In the genomic region with DNA sequence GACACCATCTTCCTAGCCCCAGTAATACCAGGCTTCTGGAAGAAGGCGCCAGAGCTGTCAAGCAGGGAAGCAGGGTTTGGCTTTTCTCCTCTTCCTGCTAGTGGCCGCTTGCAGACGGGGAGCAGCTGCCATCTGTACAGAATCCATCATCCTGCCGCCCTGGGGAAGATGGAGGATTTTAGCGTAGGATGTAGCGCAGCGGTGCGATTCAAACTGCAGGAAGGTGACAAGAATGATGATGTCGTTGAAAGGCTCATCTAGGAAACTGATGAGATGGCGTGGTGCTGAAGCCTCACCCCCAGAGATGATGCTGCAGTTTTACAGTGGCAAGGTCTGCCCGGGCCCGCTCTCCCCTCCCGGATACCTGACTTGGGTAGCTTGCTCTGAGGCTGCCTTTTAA, we compare ENCODE assay signal across 11 mouse cellular contexts.
DNase-seq lines count a peak whose midpoint lies in the region; ATAC-seq and TF ChIP-seq lines count a peak whose summit lies in the region.
"Had no signal": no experiment of that assay in that cellular context is flagged by ENCODE, and none has a peak within 500 bp of the region (broad histone marks: within the 10 kb centered on the region; RNA-seq: fewer than 3 reads in every experiment).

No protein-coding gene starts in this region.

- TF ChIP-seq CTCF in lung, embryonic 14.5 days (IDR thresholded peaks at IDR 0.05; ENCODE audit: low read depth), result no peak
- no peak for TF ChIP-seq CTCF in lung, adult 2 months (IDR thresholded peaks at IDR 0.05; ENCODE audit: insufficient read depth, low read length)

- TF ChIP-seq POLR2A in lung, adult 2 months (IDR thresholded peaks at IDR 0.05; ENCODE audit: borderline replicate concordance, extremely low read depth, low read depth, low read length), result no peak

- no peaks in the 10 kb centered on the region for H3K9me3 ChIP-seq in forebrain, embryonic 13.5 days (replicated peaks)
- H3K9me3 ChIP-seq in forebrain, embryonic 16.5 days (ENCODE audit: control insufficient read depth, low read length), result no peaks in the 10 kb centered on the region
- H3K9me3 ChIP-seq in lung, embryonic 14.5 days (ENCODE audit: low read depth, low read length), result no peaks in the 10 kb centered on the region
- H3K9me3 ChIP-seq in hindbrain, embryonic 14.5 days (ENCODE audit: control insufficient read depth, low read length), result no peaks in the 10 kb centered on the region
- H3K9me3 ChIP-seq in neural tube, embryonic 15.5 days (replicated peaks), result no peaks in the 10 kb centered on the region
- H3K9me3 ChIP-seq in intestine, embryonic 16.5 days (ENCODE audit: control insufficient read depth, low read length), result no peaks in the 10 kb centered on the region

- no peak overlapping the region for H3K4me3 ChIP-seq in forebrain, embryonic 13.5 days
- H3K4me3 ChIP-seq in forebrain, embryonic 16.5 days (replicated peaks; ENCODE audit: low read length), result no peak overlapping the region
- H3K4me3 ChIP-seq in lung, embryonic 14.5 days (ENCODE audit: low read depth, low read length), result no peak overlapping the region
- no peak overlapping the region for H3K4me3 ChIP-seq in lung, adult 2 months (replicated peaks; ENCODE audit: extremely low read depth, low read depth, low read length)
- H3K4me3 ChIP-seq in hindbrain, embryonic 14.5 days (replicated peaks; ENCODE audit: low read length), result no peak overlapping the region
- H3K4me3 ChIP-seq in neural tube, embryonic 15.5 days (replicated peaks), result no peak overlapping the region
- no peak overlapping the region for H3K4me3 ChIP-seq in intestine, embryonic 16.5 days (ENCODE audit: low read length)

- H3K27ac ChIP-seq in forebrain, embryonic 13.5 days, result peak overlapping the region; percentile 22; the same call in 1 of the 2 replicates
- no peak overlapping the region for H3K27ac ChIP-seq in forebrain, embryonic 16.5 days (ENCODE audit: low read length)
- H3K27ac ChIP-seq in lung, embryonic 14.5 days (ENCODE audit: low read depth), result no peak overlapping the region
- peak overlapping the region; percentile 62; the same call in 1 of the 2 replicates for H3K27ac ChIP-seq in hindbrain, embryonic 14.5 days
- H3K27ac ChIP-seq in neural tube, embryonic 15.5 days (replicated peaks), result peak overlapping the region; percentile 13
- no peak overlapping the region for H3K27ac ChIP-seq in intestine, embryonic 16.5 days (ENCODE audit: low read length)
- H3K27ac ChIP-seq: stomach, postnatal 0 days had no signal

- no peak for ATAC-seq in forebrain, embryonic 13.5 days
- ATAC-seq in forebrain, embryonic 16.5 days, result no peak
- no peak for ATAC-seq in lung, embryonic 14.5 days (ENCODE audit: insufficient read depth)
- peak; percentile 72 for ATAC-seq in hindbrain, embryonic 14.5 days (ENCODE audit: low FRiP score)
- peak; percentile 66; the same call in 1 of the 2 replicates for ATAC-seq in neural tube, embryonic 15.5 days (ENCODE audit: low FRiP score)
- no peak for ATAC-seq in erythroblast, adult 5-6 weeks (replicated peaks; ENCODE audit: low FRiP score, poor library complexity, severe bottlenecking)
- no peak for ATAC-seq in intestine, embryonic 16.5 days
- ATAC-seq: inflammation-experienced regulatory T-cells, adult 6 months had no signal

- H3K36me3 ChIP-seq in forebrain, embryonic 13.5 days (ENCODE audit: poor library complexity, severe bottlenecking), result no peaks in the 10 kb centered on the region
- no peaks in the 10 kb centered on the region for H3K36me3 ChIP-seq in forebrain, embryonic 16.5 days (ENCODE audit: control insufficient read depth, insufficient read depth)
- no peaks in the 10 kb centered on the region for H3K36me3 ChIP-seq in lung, embryonic 14.5 days (ENCODE audit: insufficient read depth)
- no peaks in the 10 kb centered on the region for H3K36me3 ChIP-seq in hindbrain, embryonic 14.5 days (replicated peaks; ENCODE audit: control insufficient read depth, insufficient read depth)
- no peaks in the 10 kb centered on the region for H3K36me3 ChIP-seq in neural tube, embryonic 15.5 days
- H3K36me3 ChIP-seq in intestine, embryonic 16.5 days (ENCODE audit: control insufficient read depth, insufficient read depth, low read length), result no peaks in the 10 kb centered on the region

- peak; percentile 53 for DNase-seq in lung, embryonic 14.5 days
- no peak for DNase-seq in lung, adult 2 months
- DNase-seq in hindbrain, embryonic 14.5 days (ENCODE audit: low spot score), result peak; percentile 47
- DNase-seq: adrenal gland, postnatal 10 days had no signal

- H3K27me3 ChIP-seq in forebrain, embryonic 13.5 days, result no peaks in the 10 kb centered on the region
- H3K27me3 ChIP-seq in forebrain, embryonic 16.5 days (replicated peaks; ENCODE audit: control insufficient read depth, insufficient read depth, low read length), result no peaks in the 10 kb centered on the region
- H3K27me3 ChIP-seq in lung, embryonic 14.5 days (ENCODE audit: insufficient read depth, low read length), result no peaks in the 10 kb centered on the region
- no peaks in the 10 kb centered on the region for H3K27me3 ChIP-seq in hindbrain, embryonic 14.5 days (ENCODE audit: control insufficient read depth, insufficient read depth, low read length)
- no peaks in the 10 kb centered on the region for H3K27me3 ChIP-seq in neural tube, embryonic 15.5 days (replicated peaks)
- H3K27me3 ChIP-seq in intestine, embryonic 16.5 days (replicated peaks; ENCODE audit: control insufficient read depth, insufficient read depth, low read length), result no peaks in the 10 kb centered on the region

- H3K4me2 ChIP-seq in forebrain, embryonic 13.5 days, result no peak overlapping the region
- no peak overlapping the region for H3K4me2 ChIP-seq in forebrain, embryonic 16.5 days (ENCODE audit: low read length)
- no peak overlapping the region for H3K4me2 ChIP-seq in lung, embryonic 14.5 days
- H3K4me2 ChIP-seq in hindbrain, embryonic 14.5 days (replicated peaks), result no peak overlapping the region
- H3K4me2 ChIP-seq in neural tube, embryonic 15.5 days, result no peak overlapping the region
- no peak overlapping the region for H3K4me2 ChIP-seq in intestine, embryonic 16.5 days (ENCODE audit: low read depth, low read length)

- 93% methylated on average over 13 of the region's 13 CpGs for WGBS in forebrain, embryonic 13.5 days
- WGBS in forebrain, embryonic 16.5 days, result 82% methylated on average over 13 of the region's 13 CpGs
- 40% methylated on average over 13 of the region's 13 CpGs for WGBS in lung, embryonic 14.5 days
- WGBS in lung, adult 2 months, result 62% methylated on average over 13 of the region's 13 CpGs
- WGBS in hindbrain, embryonic 14.5 days, result 60% methylated on average over 13 of the region's 13 CpGs
- 42% methylated on average over 13 of the region's 13 CpGs for WGBS in neural tube, embryonic 15.5 days
- WGBS in intestine, embryonic 16.5 days, result 65% methylated on average over 13 of the region's 13 CpGs

- H3K4me1 ChIP-seq in forebrain, embryonic 13.5 days, result peaks cover 14% of the 10 kb centered on the region
- no peaks in the 10 kb centered on the region; the same call in 1 of the 2 replicates for H3K4me1 ChIP-seq in forebrain, embryonic 16.5 days (replicated peaks; ENCODE audit: control insufficient read depth, insufficient read depth, low read length)
- no peaks in the 10 kb centered on the region for H3K4me1 ChIP-seq in lung, embryonic 14.5 days (ENCODE audit: insufficient read depth)
- H3K4me1 ChIP-seq in lung, adult 2 months (ENCODE audit: control insufficient read depth, insufficient read depth, low read length), result no peaks in the 10 kb centered on the region
- H3K4me1 ChIP-seq in hindbrain, embryonic 14.5 days (replicated peaks; ENCODE audit: control insufficient read depth, insufficient read depth, low read length), result no peaks in the 10 kb centered on the region
- 0 out of 2 replicates have a peak, but pooled peaks cover 3% of the 10 kb centered on the region for H3K4me1 ChIP-seq in neural tube, embryonic 15.5 days
- no peaks in the 10 kb centered on the region for H3K4me1 ChIP-seq in intestine, embryonic 16.5 days (ENCODE audit: control insufficient read depth, insufficient read depth, low read length)

- H3K9ac ChIP-seq in forebrain, embryonic 13.5 days, result no peak overlapping the region
- H3K9ac ChIP-seq in forebrain, embryonic 16.5 days (replicated peaks; ENCODE audit: low read depth, low read length), result no peak overlapping the region
- no peak overlapping the region for H3K9ac ChIP-seq in lung, embryonic 14.5 days
- no peak overlapping the region for H3K9ac ChIP-seq in hindbrain, embryonic 14.5 days
- no peak overlapping the region for H3K9ac ChIP-seq in neural tube, embryonic 15.5 days (replicated peaks)
- no peak overlapping the region for H3K9ac ChIP-seq in intestine, embryonic 16.5 days (ENCODE audit: low read depth, low read length)

Comparison
In these comparisons a context has a peak if more than half of its experiments do, and no peak if none do; other contexts are left out.
1. H3K27ac ChIP-seq: peak in forebrain, embryonic 13.5 days (single experiment), hindbrain, embryonic 14.5 days (single experiment) and neural tube, embryonic 15.5 days (single experiment); none in forebrain, embryonic 16.5 days (single experiment), lung, embryonic 14.5 days (single experiment) and intestine, embryonic 16.5 days (single experiment).
2. ATAC-seq: peak in hindbrain, embryonic 14.5 days (single experiment) and neural tube, embryonic 15.5 days (single experiment); none in forebrain, embryonic 13.5 days (single experiment), forebrain, embryonic 16.5 days (single experiment), lung, embryonic 14.5 days (single experiment), erythroblast, adult 5-6 weeks (single experiment) and intestine, embryonic 16.5 days (single experiment).